Mouse (Mus musculus): ENCODE results near the gene Aagab. TPM values are rescaled to one million over a fixed set of nuclear protein-coding genes. Genes with fewer than 3 reads are reported as not detected.

The Aagab gene
- total and polyA plus RNA-seq, 2 experiments from 2014 or later: 46.7 to 51.0 TPM

- Histone ChIP-seq H3K27me3 (ENCODE audit: insufficient read depth, low read length) (no peaks in the 10 kb centered on the region), H3K4me1 (ENCODE audit: insufficient read depth) (no peaks in the 10 kb centered on the region), H3K27ac (ENCODE audit: low read depth, low read length) (no peak overlapping the region), H3K9ac (no peak overlapping the region), H3K9me3 (ENCODE audit: low read length) (no peaks in the 10 kb centered on the region), H3K4me2 (ENCODE audit: low read depth) (no peak overlapping the region), H3K4me3 (ENCODE audit: low read depth, low read length) (no peak overlapping the region), H3K36me3 (ENCODE audit: insufficient read depth) (peaks cover 3% of the 10 kb centered on the region; the same call in 1 of the 2 replicates)
- DNase-seq (no peak), ATAC-seq (no peak)
- no peak for TF ChIP-seq CTCF (IDR thresholded peaks at IDR 0.05; ENCODE audit: low read depth)
- 73% methylated on average over 11 of the region's 11 CpGs for WGBS
Measured at GRCm38 (mm10) chr9:63651594-63651993, 49.1 kb downstream of the Aagab start.

- no peak overlapping the region for H3K4me2 ChIP-seq (ENCODE audit: low read depth)
- H3K9me3 ChIP-seq (ENCODE audit: low read length): no peaks in the 10 kb centered on the region
- no peak for DNase-seq
- H3K36me3 ChIP-seq (ENCODE audit: insufficient read depth): peaks cover 3% of the 10 kb centered on the region; the same call in 1 of the 2 replicates
- H3K27ac ChIP-seq (ENCODE audit: low read depth, low read length): no peak overlapping the region
- ATAC-seq: no peak
- peak overlapping the region; percentile 3; the same call in 1 of the 2 replicates for H3K9ac ChIP-seq
- TF ChIP-seq CTCF (IDR thresholded peaks at IDR 0.05; ENCODE audit: low read depth): no peak
- H3K4me1 ChIP-seq (ENCODE audit: insufficient read depth): no peaks in the 10 kb centered on the region
- no peaks in the 10 kb centered on the region for H3K27me3 ChIP-seq (ENCODE audit: insufficient read depth, low read length)
- 23% methylated on average over 7 of the region's 7 CpGs for WGBS
- H3K4me3 ChIP-seq (ENCODE audit: low read depth, low read length): no peak overlapping the region
Measured at GRCm38 (mm10) chr9:63653666-63654065, 51.2 kb downstream of the Aagab start.

- TF ChIP-seq CTCF (IDR thresholded peaks at IDR 0.05; ENCODE audit: low read depth): no peak
- H3K9me3 ChIP-seq (ENCODE audit: low read length): no peaks in the 10 kb centered on the region
Measured at GRCm38 (mm10) chr9:63654575-63654974, 52.1 kb downstream of the Aagab start.

DNA sequence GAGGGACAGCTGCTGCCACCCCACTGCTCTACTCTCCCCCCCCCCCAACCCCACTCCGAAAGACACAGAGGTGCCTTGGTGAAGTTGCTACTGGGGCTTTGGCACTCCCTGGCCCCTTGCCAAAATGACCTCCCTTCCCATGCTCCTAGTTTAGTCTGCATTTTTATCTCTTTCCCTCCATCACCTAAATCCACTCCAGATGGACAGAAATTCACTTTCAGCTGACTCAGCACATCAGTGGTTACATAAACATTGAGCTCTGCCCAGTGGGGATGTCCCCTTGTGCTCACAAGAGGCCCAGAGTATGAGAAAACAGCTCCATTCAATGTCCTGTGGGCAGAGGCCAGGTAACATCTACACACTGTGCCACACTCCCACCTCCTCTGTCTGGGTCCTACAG is 52.6 kb downstream of the Aagab start:
- no peak overlapping the region for H3K4me2 ChIP-seq (ENCODE audit: low read depth)
- no peak for ATAC-seq
- no peaks in the 10 kb centered on the region for H3K27me3 ChIP-seq (ENCODE audit: insufficient read depth, low read length)
- no peaks in the 10 kb centered on the region for H3K9me3 ChIP-seq (ENCODE audit: low read length)
- H3K27ac ChIP-seq (ENCODE audit: low read depth, low read length): no peak overlapping the region
- no peak overlapping the region for H3K4me3 ChIP-seq (ENCODE audit: low read depth, low read length)
- H3K4me1 ChIP-seq (ENCODE audit: insufficient read depth): no peaks in the 10 kb centered on the region
- 47% methylated on average over 1 of the region's 1 CpGs for WGBS
- TF ChIP-seq CTCF (IDR thresholded peaks at IDR 0.05; ENCODE audit: low read depth): no peak
- no peak for DNase-seq
- no peaks in the 10 kb centered on the region for H3K36me3 ChIP-seq (ENCODE audit: insufficient read depth)
- no peak overlapping the region for H3K9ac ChIP-seq

More at GRCm38 (mm10) chr9:63654575-63654974, 52.1 kb downstream of the Aagab start:
- Histone ChIP-seq H3K4me2 (ENCODE audit: low read depth) (no peak overlapping the region), H3K27ac (ENCODE audit: low read depth, low read length) (no peak overlapping the region), H3K36me3 (ENCODE audit: insufficient read depth) (0 out of 2 replicates have a peak, but pooled peaks cover 3% of the 10 kb centered on the region), H3K4me1 (ENCODE audit: insufficient read depth) (no peaks in the 10 kb centered on the region), H3K27me3 (ENCODE audit: insufficient read depth, low read length) (no peaks in the 10 kb centered on the region), H3K4me3 (ENCODE audit: low read depth, low read length) (no peak overlapping the region), H3K9ac (no peak overlapping the region)
- ATAC-seq: no peak
- WGBS: 86% methylated on average over 8 of the region's 8 CpGs
- DNase-seq: no peak

DNA sequence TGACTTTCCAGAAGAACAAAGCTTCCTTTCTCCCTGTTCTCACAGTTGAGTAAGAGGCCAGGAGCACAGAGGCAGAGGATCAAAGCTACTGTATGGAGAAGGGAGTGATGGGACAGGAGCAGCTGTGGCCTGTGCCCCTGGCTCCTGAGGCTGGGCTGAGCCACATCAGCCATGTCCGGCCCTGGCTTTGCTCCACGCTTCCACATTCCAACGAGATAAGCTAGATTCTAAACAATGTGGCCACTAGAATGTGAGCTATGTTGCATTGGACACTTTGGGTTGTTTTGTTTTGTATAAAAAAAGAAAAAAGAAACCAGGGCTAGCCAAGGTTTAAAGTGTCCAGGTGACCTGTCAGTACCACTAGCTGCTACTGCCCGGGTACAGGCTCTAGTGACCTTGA is 54.7 kb downstream of the Aagab start:
- Histone ChIP-seq H3K9ac (no peak overlapping the region), H3K4me3 (ENCODE audit: low read depth, low read length) (no peak overlapping the region), H3K27me3 (ENCODE audit: insufficient read depth, low read length) (no peaks in the 10 kb centered on the region), H3K4me2 (ENCODE audit: low read depth) (no peak overlapping the region), H3K27ac (ENCODE audit: low read depth, low read length) (no peak overlapping the region), H3K9me3 (ENCODE audit: low read length) (no peaks in the 10 kb centered on the region), H3K36me3 (ENCODE audit: insufficient read depth) (no peaks in the 10 kb centered on the region), H3K4me1 (ENCODE audit: insufficient read depth) (no peaks in the 10 kb centered on the region)
- DNase-seq: no peak
- TF ChIP-seq CTCF (IDR thresholded peaks at IDR 0.05; ENCODE audit: low read depth): no peak
- ATAC-seq: no peak
- WGBS: 83% methylated on average over 4 of the region's 4 CpGs

DNA sequence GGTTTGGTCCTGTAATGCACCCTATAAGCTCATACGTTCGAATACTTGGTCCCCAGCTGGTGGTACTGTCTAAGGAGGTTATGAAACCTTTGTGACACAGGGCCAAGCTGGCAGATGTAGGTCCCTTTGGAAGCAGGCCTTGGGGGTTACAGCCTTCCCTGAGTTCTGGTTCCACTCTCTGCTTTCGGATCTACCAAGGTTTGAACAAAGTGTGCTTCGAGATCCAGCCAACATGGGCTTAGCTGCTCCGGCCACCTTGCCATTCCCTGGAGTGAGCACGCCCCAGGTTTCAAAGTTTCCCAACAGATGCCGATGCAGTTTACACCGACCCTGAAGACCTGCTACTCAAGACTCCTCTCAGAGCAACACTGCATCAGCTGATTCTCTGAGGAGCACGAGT is 56.0 kb downstream of the Aagab start:
- Histone ChIP-seq H3K9ac (no peak overlapping the region), H3K9me3 (ENCODE audit: low read length) (no peaks in the 10 kb centered on the region), H3K27me3 (ENCODE audit: insufficient read depth, low read length) (no peaks in the 10 kb centered on the region), H3K27ac (ENCODE audit: low read depth, low read length) (no peak overlapping the region), H3K36me3 (ENCODE audit: insufficient read depth) (no peaks in the 10 kb centered on the region), H3K4me1 (ENCODE audit: insufficient read depth) (no peaks in the 10 kb centered on the region), H3K4me2 (ENCODE audit: low read depth) (no peak overlapping the region), H3K4me3 (ENCODE audit: low read depth, low read length) (no peak overlapping the region)
- DNase-seq (no peak), ATAC-seq (no peak)
- whole genome bisulfite sequencing: 83% methylated on average over 9 of the region's 9 CpGs
- no peak for TF ChIP-seq CTCF (IDR thresholded peaks at IDR 0.05; ENCODE audit: low read depth)

DNA sequence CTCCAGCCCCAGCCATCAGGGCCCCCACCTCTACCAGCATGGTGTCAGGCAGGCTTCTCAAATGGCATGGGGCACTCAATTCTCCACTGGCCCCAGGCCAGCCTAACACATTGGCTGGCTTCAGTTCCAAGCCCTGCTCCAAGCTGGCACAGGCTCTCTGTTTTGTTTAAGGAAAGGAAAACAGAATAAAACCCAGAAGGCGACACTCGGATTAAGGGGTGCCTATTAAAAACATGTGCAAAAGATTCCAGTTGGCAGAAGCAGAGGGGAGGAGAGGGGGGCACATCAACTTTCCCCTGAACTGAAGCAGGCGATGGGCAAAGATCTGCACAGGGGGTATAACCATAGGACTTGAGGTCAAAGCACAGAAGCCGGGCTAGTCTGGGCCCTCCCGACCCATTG is 56.5 kb downstream of the Aagab start:
- WGBS: 33% methylated on average over 5 of the region's 5 CpGs
- DNase-seq (peak; percentile 81), ATAC-seq (peak; percentile 69)
- Histone ChIP-seq H3K4me3 (ENCODE audit: low read depth, low read length) (no peak overlapping the region), H3K4me1 (ENCODE audit: insufficient read depth) (no peaks in the 10 kb centered on the region), H3K9ac (no peak overlapping the region), H3K36me3 (ENCODE audit: insufficient read depth) (no peaks in the 10 kb centered on the region), H3K9me3 (ENCODE audit: low read length) (no peaks in the 10 kb centered on the region), H3K27ac (ENCODE audit: low read depth, low read length) (no peak overlapping the region), H3K27me3 (ENCODE audit: insufficient read depth, low read length) (no peaks in the 10 kb centered on the region), H3K4me2 (ENCODE audit: low read depth) (no peak overlapping the region)
- TF ChIP-seq CTCF (IDR thresholded peaks at IDR 0.05; ENCODE audit: low read depth): no peak

Measured in forebrain, postnatal 0 days (tissue).